Mouse (Mus musculus) 3T3-L1 (cell line): ENCODE data around the gene Lhx1.

Experiments used
- DNase-seq: peaks from one replicate; pipeline ENCODE4 v3.0.0-alpha.2; 2015; ENCODE audit warnings: low read depth, low spot score

Lhx1 gene

GRCm38 (mm10) chr11:84481661-84482060, 43.7 kb downstream of the Lhx1 start:
- no peak for DNase-seq

DNA sequence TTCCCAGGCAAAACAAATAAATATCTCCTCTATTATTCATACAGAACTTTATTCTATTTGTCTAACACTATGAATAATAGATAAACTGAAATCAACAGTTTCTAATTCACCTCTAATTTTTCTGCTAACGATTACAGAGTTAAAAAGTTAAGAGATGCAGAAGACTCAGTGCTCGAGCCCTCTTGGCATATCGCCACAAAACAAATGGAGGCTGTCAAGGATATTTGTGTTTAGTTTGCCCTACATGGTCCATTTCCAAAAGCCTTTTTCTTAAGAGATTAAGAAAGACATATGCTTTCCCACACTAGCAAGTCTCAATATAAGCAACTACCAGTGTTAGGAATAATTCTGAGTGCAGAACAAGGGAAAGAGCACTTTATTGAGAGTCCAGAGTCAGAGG, 44.9 kb downstream of the Lhx1 start:
- peak; percentile 12 for DNase-seq

DNA sequence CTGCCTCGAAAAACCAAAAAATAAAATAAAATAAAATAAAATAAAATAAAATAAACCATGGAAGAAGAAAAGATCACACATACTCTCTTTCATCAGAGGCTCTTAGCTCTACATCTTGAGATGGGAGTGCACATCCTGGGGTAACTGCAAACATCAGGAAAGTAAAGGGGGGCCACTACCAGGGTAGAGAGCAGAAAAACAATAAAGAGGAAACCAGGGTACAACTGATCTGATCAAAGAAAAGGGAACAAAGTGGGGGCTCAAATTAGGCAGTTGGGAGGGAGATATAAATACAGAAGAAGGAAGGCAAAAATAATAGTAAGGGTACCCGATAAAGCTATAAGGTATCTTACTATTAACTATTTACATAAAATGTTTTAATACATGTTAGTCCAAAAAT, 48.7 kb downstream of the Lhx1 start:
- no peak for DNase-seq

DNA sequence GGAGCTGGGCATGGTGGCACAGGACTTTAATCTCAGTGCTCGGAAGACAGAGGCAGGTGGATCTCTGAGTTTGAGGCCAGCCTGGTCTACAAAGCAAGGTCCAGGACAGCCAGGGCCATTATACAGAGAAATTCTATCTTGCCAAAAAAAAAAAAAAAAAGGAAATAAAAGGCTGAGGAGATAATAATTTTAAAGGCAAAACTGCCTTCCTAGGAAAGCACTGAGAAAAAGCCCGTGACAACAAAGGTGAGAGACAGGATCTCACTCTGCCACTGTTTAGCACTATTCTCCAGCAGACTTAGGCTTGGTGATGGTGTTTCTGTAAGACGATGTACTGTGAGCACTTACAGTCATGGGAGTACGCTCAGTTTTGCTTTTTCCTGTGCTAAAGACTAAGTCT, 49.3 kb downstream of the Lhx1 start:
- no peak for DNase-seq

GRCm38 (mm10) chr11:84473093-84473667, 52.2 kb downstream of the Lhx1 start:
- DNase-seq, result no peak
